Mouse (Mus musculus): ENCODE results near the gene Ebf1. TPM values are rescaled to one million over a fixed set of nuclear protein-coding genes. Genes with fewer than 3 reads are reported as not detected.

Ebf1 gene
- total RNA-seq, 2 experiments from 2014 or later: 3.5 to 4.6 TPM

DNA sequence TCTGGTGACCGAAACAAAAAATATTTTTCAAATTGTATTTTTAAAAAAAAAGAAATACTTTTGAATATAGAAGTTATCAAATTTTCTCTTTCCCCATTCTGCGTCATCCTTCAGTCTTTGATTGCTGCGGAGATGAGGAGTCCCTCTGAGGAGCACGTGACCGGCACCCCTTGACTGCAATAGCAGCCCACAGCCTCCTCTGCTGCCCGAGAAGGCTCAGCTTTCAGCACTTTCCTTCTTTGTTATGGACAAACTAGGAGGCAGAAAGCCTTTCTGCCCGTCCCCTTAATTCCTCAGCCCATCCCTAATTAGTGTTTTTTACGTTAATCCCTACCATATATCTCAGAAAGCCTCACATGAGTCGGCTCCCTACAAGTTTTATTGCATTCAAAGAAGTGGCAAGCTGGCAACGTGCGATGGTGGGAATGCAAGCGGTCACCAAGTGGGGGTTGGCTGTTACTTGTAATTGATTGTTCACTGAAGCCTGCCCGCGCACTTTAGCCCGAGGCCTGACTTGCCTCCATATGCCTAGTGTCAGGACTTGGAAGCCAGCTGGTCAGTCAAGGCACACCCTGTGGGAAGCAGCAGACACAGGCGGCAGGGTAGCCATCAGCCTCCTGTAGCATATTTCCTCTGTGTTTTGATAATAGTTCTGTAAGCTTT lies 79.6 kb downstream of the Ebf1 start:
- no peak for DNase-seq (ENCODE audit: extremely low spot score in 1 of 2, low spot score in 1 of 2)

DNA sequence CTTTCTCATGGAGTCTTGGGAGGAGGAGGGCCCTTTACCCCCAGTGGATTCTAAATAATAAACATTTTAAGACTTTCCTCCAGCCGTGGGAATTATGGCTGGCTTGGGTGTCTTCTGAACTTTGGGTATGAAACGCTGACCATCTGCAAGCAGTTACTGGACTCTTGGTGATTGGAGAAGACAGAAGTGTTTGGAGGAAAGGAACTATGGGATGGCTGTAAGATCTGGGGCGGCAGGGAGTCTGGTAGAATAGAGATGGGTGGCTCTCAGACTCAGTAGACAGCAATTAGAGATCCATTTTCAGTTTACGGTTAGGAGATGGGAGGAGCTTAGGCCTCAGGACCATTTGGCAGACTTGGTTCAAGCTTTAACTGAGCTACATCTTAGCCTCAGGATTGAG lies 83.1 kb downstream of the Ebf1 start:
- no peak for DNase-seq (ENCODE audit: extremely low spot score in 1 of 2, low spot score in 1 of 2)

DNA sequence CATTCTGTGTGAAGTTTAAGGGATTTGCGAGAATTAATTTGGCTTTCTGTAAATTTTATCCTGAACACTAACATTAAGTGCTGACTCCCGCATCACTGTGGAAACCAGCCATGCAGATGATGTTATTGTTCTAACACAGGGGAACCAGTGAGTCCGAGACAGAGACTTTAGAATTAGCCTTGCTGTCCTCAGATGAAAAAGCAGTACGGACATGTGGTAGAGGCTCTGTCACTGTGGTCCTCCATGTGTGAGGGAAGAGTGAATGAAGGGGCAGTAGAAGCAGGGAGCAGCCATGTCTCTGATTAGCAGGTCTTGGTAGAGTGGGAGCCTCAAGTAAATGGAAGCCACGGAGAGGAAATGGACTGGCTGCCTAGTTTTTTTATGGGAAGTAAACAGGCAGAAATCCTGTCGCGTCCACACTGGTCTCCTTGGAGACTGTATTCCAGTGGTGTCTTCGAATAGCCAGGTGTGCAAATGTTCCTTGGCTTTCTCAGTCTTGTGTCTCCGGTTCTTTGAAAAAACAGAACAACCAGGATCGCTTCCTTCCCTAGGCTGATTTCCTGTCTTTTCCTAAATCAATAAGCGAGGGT lies 84.2 kb downstream of the Ebf1 start:
- DNase-seq (ENCODE audit: extremely low spot score in 1 of 2, low spot score in 1 of 2): no peak

DNA sequence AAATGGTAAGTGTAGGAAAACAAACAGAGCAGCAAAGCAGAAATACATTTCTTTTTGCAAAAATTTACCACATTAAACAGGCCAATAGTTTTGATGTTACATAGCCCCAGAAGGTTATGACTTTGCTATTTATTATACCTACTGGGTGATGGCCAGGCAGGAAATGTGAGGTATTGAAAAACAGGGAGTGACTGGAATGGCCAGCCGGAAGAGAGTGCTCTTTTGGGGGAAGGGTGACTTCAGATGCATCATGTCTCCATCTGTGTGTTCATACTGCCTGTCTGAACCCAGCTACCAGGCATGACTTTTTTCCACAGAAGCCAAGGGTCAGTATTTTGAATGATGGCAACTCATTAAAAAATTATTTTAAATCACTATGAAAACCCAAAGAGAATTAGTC lies 84.7 kb downstream of the Ebf1 start:
- no peak for DNase-seq (ENCODE audit: extremely low spot score in 1 of 2, low spot score in 1 of 2)

DNA sequence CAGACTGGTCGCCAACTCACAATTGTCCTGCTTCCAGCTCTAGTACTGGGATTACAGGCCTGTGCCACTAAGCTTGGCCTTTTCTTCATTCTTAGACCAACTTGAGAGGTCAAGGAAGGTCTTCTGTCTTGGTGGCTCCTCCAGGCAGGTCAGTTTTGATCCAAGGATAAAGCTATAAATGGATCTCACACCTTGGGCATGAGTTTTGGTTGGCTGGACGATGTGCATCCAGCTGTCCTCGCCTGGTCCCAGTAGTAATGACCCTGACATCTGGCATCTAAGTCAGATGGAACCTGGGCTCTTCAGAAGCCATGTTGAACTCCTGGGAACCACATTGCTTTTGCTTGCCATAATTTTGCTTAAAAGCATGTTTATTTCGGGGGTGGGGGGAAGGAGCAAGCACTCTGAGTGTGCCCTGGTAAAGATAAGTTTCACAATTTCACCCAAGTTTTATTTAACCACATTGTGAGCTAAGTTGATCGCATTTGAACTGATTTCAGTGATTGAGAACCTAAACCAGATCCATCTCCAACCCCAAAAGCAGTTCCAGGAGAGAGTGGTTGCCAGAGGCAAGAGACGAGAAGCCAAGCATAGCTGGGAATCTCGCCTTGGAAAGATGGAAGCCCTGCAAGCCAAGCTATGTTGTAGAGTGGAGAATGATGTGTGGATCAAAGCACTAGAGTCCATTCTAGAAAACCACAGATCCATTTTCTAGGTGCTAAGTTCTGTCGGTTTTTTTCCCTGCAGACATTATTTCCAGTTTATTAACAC lies 85.8 kb downstream of the Ebf1 start:
- no peak for DNase-seq (ENCODE audit: extremely low spot score in 1 of 2, low spot score in 1 of 2)

DNA sequence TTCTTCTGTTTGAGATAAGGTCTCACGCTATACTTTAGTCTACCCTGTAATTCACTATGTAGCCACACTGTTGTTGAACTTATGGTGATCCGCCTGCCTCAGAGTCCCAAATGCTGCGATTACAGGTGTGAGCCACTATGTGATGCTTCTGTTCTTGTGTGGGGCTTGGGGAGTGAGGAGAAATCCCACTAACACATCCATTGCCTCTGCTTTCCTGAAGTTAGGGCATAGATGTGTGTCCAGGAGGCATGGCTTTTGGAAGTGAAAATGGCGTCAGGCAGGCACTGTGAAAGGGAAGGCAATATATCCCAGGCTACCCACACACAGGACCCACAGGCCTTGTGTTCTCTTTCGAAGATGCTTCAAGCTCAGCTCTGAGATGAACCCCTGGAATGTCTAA lies 86.8 kb downstream of the Ebf1 start:
- DNase-seq (ENCODE audit: extremely low spot score in 1 of 2, low spot score in 1 of 2): no peak

DNA sequence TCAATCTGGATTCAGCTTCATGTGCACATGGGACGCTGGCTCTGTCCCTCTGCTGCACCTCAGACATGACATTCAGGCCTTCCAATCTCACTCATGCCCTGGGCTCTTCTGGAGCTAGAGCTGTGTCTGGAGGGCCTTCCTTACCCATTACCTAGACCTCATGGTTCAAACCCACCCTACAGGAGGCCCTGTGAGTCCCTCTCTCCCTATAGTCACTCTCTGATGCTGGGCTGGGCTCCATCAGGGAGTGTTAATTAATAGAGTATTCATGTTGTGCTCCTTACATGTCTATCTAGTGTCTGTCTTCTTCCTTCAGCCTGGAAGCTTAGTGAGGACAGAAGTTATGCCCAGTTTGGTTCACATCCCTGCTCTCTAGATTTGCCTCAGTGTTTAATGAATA lies 88.7 kb downstream of the Ebf1 start:
- DNase-seq (ENCODE audit: extremely low spot score in 1 of 2, low spot score in 1 of 2): no peak

DNA sequence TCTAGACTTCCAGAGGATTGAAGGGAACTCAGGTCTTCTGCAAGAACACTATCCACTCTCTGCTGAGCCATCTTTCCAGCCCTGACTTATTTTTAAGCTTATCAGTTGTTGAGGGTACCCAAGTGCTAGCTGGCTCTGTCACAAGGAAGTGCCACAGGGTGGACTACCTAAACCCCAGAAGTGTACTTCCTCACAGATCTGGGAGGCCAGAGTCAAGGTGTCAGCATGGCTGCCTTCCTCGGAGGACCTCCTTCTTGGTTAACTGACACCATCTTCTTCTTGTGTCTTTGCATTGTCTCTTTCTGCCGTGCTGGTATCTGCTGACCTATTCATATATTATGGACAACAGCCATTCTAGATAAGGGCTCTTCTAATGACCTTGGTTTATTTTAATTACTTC lies 89.3 kb downstream of the Ebf1 start:
- no peak for DNase-seq (ENCODE audit: extremely low spot score in 1 of 2, low spot score in 1 of 2)

DNA sequence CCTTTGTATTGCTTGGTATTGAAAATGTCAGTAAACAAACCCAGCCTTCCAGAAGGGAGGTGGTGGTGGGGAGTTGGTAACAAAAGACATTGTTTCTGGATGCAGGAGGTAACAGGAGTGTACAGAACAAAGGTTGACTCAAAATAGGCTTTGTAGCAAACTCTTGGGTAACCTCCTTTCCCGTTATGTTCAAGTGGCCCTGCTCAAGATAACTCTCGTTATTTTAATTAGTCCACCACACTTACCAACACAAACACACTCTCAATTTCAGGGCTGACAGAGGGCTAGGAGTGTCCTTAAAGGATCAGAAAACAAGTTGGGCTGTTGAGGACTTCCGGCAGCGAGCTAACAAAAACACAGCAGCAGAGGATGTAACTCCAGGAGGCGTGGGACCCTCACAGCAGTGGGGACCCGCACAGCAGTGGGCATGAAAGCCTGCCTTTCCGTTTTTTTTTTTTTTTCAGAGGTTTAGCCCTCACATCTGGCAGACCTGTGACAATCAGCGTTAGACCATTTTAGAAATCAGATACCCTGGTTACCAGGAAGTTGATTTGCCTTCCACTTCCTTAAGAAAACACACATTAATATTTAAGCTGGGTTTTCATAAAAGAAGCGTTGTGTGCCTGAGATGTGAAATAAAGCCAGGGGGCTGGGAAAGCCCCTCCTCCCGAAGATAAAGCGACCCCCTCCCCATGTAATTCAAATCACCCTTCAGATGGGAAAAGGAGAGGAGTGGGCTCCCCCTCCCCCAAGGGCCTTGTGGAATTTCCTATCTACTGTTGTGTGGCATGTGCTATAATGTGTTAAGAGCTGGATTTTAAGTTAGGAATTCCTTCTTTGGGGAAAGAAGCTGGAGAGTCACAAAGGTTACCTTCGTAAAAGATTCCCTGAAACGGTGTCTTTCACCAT lies 90.5 kb downstream of the Ebf1 start:
- DNase-seq (ENCODE audit: extremely low spot score in 1 of 2, low spot score in 1 of 2): no peak

DNA sequence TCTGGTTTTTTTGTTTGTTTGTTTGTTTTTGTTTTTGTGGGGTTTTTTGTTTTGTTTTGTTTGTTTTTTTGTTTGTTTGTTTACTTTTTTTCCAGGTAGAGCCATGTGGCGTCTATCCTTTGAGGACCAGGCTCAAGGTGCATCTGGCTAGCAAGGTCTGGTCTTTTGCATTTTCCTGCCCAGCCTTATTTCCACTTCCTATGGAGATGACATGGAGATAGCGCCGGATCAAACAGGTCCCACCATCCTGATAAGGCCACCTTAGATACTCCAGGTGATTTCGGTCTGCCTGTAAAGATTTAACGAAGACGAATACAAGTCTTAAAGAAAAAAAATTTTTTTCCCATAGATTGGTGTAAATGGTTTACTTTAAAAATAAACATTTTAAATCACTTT lies 91.2 kb downstream of the Ebf1 start:
- DNase-seq (ENCODE audit: extremely low spot score in 1 of 2, low spot score in 1 of 2): no peak

DNA sequence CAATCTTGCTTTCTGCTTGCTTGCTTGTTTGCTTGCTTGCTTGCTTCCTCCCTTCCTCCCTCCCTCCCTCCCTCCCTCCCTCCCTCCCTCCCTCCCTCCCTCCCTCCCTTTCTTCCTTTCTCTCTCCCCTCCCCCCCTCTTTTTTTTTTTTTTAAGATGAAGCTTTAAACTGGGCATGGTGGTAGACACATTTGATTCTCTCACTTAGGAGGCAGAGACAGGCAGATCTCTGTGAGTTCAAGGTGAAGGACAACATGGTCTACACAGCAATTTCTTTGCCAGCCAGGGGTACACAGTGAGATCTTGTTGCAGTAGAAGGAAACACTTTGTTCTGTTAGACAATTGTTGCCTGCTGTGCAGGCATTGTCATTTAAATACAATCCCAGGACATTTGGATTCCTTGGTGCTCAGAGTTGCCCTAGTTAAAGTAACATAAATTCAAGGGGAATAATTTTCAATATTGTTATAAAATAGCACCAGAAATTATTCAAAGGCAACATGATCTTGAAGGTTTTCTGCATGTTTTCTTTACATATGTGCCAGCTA lies 92.0 kb downstream of the Ebf1 start:
- no peak for DNase-seq (ENCODE audit: extremely low spot score in 1 of 2, low spot score in 1 of 2)

DNA sequence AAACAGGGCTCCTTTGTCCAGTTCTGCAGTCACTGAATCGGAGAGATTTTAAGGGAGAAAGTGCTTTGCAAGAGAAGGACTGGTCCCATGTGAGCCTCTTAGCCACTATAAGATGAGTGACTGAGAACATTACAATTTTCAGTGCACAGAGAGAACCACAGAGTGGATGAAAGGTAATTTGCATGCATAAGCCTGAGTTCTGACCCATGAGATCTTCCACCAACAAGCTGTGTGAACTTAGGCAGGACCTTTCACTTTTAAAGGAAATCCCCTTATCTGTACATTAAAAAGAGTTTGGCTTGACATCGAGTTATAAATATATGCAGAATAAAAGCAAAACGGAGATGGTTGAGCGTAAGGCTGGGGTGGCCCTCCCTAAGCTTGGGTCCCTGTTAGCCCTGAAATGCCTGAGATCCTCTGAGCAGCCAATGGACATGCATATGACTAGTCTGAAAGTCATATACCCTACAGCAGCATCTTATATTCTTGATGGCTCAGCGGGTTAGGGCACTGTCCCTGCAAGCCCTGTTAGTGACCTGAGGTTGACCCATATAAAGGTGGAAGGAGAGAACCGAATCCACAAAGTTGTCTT lies 92.8 kb downstream of the Ebf1 start:
- DNase-seq (ENCODE audit: extremely low spot score in 1 of 2, low spot score in 1 of 2): no peak

DNA sequence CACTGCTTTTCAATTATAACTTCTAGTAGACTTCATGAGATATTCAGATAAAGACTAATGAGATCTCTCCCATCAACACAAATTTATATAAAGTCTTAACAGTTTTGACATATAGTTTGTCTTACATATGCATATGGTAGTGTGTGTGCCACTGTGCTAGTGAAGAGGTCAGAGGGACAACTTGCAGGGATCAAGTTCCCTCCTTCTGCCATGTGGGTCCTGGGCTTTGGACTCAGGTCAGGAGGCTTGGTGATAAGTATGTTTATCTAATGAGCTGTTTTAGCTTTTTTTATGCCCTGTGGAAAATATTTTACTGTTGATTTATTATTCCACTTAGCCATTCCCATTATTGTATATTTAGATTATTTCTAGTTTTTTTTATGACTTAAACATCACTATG lies 93.7 kb downstream of the Ebf1 start:
- no peak for DNase-seq (ENCODE audit: extremely low spot score in 1 of 2, low spot score in 1 of 2)

DNA sequence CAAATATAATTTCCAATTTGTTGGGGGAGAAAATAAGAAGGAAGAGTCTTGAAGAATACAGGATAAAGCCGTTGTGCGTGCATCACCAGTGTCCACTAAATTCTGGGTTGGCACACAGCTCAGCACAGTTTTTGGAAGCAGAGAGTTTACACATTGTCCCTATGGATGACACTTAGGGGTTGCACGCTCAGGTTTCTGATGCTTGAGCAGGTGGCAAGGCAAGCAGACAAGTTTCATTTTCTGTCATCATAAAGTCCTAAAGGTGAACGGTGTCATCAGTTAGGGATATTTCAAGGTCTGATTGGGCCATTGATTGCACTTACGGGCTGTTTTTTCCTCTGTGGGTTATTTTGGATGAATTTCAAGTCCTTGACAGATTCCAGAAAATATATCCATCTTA lies 97.1 kb downstream of the Ebf1 start:
- no peak for DNase-seq (ENCODE audit: extremely low spot score in 1 of 2, low spot score in 1 of 2)

DNA sequence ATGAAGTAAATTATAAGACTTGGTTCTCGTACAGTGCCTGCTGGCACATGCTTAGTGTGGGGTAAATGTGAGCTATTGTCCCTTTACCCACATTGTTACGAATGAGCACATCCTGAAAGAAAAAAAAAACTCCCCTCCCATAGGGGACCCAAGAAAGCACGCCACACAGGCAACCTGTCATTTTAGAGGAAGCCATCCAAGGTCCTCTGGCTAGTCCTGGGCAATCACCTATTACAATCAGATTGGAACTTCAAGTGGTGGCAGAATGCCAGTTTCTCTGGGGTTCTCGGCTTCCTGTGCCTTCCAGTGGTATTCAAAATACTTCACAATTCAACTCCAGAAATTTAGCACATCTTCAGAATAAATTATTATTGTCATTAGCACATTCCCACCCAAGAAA lies 98.7 kb downstream of the Ebf1 start:
- no peak for DNase-seq (ENCODE audit: extremely low spot score in 1 of 2, low spot score in 1 of 2)

DNA sequence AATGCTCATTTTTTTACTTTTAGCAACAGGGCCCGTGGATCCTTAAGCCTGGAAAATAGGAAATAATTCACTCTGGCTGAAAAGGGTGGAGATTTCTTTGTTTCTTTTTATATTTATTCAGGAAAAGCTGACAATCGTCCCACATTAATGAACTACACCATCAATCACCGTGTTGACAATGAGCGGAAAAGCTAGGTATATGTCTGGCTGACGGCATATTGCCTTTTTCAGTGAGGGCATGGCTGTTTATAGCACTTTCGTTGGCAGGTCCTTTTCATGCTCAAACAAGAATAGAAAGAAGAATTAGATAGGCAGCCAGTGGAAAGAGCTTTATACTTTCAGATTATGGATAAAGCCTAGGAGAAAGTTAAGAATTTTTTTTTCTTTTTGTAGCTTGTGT lies 99.8 kb downstream of the Ebf1 start:
- DNase-seq (ENCODE audit: extremely low spot score in 1 of 2, low spot score in 1 of 2): no peak

DNA sequence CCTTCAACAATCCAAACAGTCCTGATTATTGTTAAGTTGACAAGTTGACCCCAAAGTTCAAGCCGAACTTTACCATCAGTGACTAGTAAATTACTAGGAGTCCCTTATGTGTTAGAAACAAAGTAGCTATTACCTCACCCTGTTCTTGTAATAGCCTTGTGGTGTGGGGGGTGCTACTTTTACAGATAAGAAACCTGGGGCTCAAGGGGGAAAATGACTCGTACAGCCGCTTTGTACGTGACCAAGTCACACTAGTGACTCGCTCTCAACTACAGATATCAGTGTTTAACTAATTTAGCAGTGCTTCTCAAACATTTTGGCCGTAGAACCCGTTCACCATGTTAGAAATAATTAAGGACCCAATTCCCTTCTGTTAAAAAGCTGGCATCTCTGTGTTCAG lies 100.5 kb downstream of the Ebf1 start:
- DNase-seq (ENCODE audit: extremely low spot score in 1 of 2, low spot score in 1 of 2): no peak

DNA sequence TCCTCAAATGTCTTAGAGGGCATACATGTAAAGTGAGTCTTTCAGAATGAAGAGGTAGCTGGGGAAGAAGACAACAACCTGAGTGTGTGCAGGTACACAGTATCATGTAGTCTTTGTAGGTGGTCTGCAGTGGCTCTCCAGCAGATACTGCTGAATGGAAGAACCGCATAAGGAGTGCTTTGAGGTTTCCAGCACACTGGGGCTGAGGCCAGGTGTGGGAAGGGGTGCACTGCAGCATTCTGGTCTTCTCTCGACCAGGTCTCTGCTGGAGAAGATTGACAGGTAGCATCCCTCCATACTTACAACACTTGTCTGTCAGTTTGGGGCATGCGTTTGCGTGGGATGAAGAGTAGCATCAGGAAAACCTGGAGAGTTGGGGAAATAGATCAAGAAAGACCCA lies 104.9 kb downstream of the Ebf1 start:
- DNase-seq (ENCODE audit: extremely low spot score in 1 of 2, low spot score in 1 of 2): no peak

DNA sequence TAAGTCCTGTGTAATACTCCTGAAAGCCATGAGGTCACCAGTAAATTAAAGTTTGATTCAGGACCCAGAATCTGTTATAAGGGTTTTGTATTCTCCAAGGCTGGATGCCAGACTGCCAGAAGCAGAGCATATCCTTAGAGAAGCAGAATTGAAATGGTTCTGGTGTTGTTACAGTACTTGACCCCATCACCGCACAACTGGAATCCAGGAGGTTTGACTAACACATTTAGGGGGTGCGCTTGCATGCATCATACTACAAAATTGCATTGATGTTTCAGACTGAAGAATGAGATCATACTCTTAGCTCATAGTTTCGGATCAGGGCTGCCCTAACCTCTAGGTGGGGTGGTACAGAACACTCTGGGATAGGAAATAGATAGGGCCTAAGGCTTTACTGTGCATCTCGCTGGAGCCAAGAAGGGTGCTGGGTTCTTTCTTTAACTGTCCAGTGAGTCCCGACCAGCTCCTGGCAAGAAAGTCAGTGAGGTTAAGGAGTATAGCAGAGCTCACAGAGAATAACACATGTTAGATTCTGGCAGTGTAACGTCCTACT lies 106.9 kb downstream of the Ebf1 start:
- no peak for DNase-seq (ENCODE audit: extremely low spot score in 1 of 2, low spot score in 1 of 2)

DNA sequence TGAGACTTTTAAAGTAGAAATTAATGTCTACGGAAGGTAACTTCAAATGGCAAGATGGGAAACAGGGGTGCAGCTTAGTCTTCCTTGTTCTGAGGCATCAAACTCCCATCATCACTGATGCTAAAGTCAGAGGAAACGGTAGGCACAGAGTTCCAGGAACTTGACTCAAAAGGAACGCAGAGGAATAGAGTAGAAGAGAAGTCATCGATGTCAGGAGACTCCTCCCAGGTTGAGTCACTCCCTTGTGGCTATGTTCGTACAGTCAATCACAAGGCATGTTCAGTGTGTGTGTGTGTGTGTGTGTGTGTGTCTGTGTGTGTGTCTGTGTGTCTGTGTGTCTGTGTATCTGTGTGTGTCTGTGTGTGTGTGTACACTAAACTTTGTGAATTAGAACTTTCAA lies 108.6 kb downstream of the Ebf1 start:
- DNase-seq (ENCODE audit: extremely low spot score in 1 of 2, low spot score in 1 of 2): no peak

Data from layer of hippocampus, postnatal 25 days (tissue).